Mouse (Mus musculus): ENCODE results near the gene Lhx2.

- TF ChIP-seq CTCF (IDR thresholded peaks at IDR 0.05; ENCODE audit: extremely low read depth, insufficient read depth, low read length) (no peak), POLR2A (IDR thresholded peaks at IDR 0.05; ENCODE audit: extremely low read depth, insufficient read depth, low read length) (no peak)
These were observed 19.5 kb downstream of the Lhx2 start for GRCm38 (mm10) chr2:38358611-38359010.
